Mouse (Mus musculus): Measurements from ENCODE around the gene Ndufv3. TPM values are rescaled to one million over a fixed set of nuclear protein-coding genes. Genes with fewer than 3 reads are reported as not detected.

Ndufv3 gene
- total RNA-seq, 2 experiments from 2014 or later = 232 to 236 TPM

Small RNA genes lying within 50 kb of the gene (microRNA-seq; reads per million reads assigned to microRNA genes)
- gene Gm24970 = 0.21 to 0.75 reads per million in 2 experiments

Other genes with a start within 250 kb of the Ndufv3 start
- 10 to 100 TPM; 15.4 to 16.8 TPM for gene Rsph1, start 242.7 kb upstream of the Ndufv3 start, total RNA-seq (2021)
- gene Slc37a1, start 233.3 kb upstream of the Ndufv3 start, total RNA-seq (2021) = 10 to 100 TPM; 10.2 to 10.7 TPM
- 10 to 100 TPM; 21.2 to 22.4 TPM for gene Pde9a, start 133.9 kb upstream of the Ndufv3 start, total RNA-seq (2021)
- 10 to 100 TPM; 22.7 to 24.3 TPM for gene Wdr4, start 135 bp upstream of the Ndufv3 start, total RNA-seq (2021)
- gene Pknox1, start 44.6 kb downstream of the Ndufv3 start, total RNA-seq (2021) = 10 to 100 TPM; 15.5 to 16.7 TPM
- gene Cbs, start 117.1 kb downstream of the Ndufv3 start, total RNA-seq (2021) = 10 to 100 TPM; 36.4 to 37.2 TPM
- gene U2af1, start 138.8 kb downstream of the Ndufv3 start, total RNA-seq (2021) = 100 to 1,000 TPM; 118 to 119 TPM
- under 1 TPM in 1 of 2 experiments, not detected in 1; 0.30 TPM for gene Cryaa, start 157.7 kb downstream of the Ndufv3 start, total RNA-seq (2021)

Data from left cerebral cortex, adult 18-20 months (tissue).